ENCODE assay signal across 1 mouse cellular context in the genomic region with DNA sequence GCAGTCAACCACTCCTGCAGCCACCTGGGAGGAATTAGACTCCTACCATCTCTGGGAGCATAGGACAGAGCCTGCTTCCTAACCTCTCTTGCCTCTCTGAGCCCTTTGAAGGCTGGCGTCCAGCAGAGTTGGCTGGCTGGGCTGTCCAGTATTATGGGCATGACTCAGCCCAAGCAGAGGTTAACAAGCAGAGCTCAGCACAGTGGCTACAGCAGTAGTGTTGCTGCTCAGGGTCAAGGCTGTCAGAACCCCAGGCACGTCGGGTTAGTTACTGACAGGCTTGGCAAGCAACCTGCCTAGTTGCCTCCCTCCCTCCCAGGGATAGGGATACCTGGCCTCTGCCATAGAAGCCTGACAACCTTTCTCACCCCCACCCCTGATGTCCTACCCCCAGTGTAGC.
TF ChIP-seq lines count a peak whose summit lies in the region.

No protein-coding gene starts in this region.

TF ChIP-seq in MEL, 35 proteins besides CTCF, POLR2A, EP300 and RAD21:
- no peak for TF ChIP-seq E2F4 (IDR thresholded peaks at IDR 0.05; ENCODE audit: borderline replicate concordance, low read depth, low read length)
- TF ChIP-seq TBP (IDR thresholded peaks at IDR 0.05; ENCODE audit: low read depth, low read length): no peak
- TF ChIP-seq USF1 (IDR thresholded peaks at IDR 0.05; ENCODE audit: low read depth, low read length): no peak
- no peak for TF ChIP-seq ZNF384 (IDR thresholded peaks at IDR 0.05; ENCODE audit: low read depth, low read length)
- no peak for TF ChIP-seq CHD1 (IDR thresholded peaks at IDR 0.05; ENCODE audit: low read depth, low read length)
- no peak for TF ChIP-seq BHLHE40 (IDR thresholded peaks at IDR 0.05; ENCODE audit: borderline replicate concordance, low read depth, low read length)
- no peak for TF ChIP-seq CHD2 (IDR thresholded peaks at IDR 0.05; ENCODE audit: low read length)
- TF ChIP-seq SIN3A (IDR thresholded peaks at IDR 0.05; ENCODE audit: low read length): no peak
- no peak for TF ChIP-seq KAT2A (conservative IDR thresholded peaks at IDR 0.05; ENCODE audit: low read depth, low read length)
- TF ChIP-seq MEF2A (IDR thresholded peaks at IDR 0.05; ENCODE audit: extremely low read depth, insufficient replicate concordance, low read depth, low read length, poor library complexity, severe bottlenecking): no peak
- no peak for TF ChIP-seq SMC3 (IDR thresholded peaks at IDR 0.05; ENCODE audit: low read depth, low read length)
- TF ChIP-seq GATA1 (IDR thresholded peaks at IDR 0.05; ENCODE audit: low read depth, low read length): no peak
- TF ChIP-seq POLR2AphosphoS5 (IDR thresholded peaks at IDR 0.05; ENCODE audit: borderline replicate concordance, low read depth, low read length): no peak
- no peak for TF ChIP-seq NELFE (IDR thresholded peaks at IDR 0.05; ENCODE audit: low read depth, low read length)
- no peak for TF ChIP-seq MYB (IDR thresholded peaks at IDR 0.05; ENCODE audit: low read depth, low read length)
- TF ChIP-seq MAFK (IDR thresholded peaks at IDR 0.05; ENCODE audit: borderline replicate concordance, low read depth, low read length): no peak
- TF ChIP-seq ZMIZ1 (IDR thresholded peaks at IDR 0.05; ENCODE audit: low read depth, low read length): no peak
- TF ChIP-seq ZC3H11A (IDR thresholded peaks at IDR 0.05; ENCODE audit: low read depth, low read length): no peak
- TF ChIP-seq MAZ (IDR thresholded peaks at IDR 0.05; ENCODE audit: low read depth, low read length): no peak
